Comparison of ENCODE assay signal across 15 mouse cellular contexts in the genomic region with DNA sequence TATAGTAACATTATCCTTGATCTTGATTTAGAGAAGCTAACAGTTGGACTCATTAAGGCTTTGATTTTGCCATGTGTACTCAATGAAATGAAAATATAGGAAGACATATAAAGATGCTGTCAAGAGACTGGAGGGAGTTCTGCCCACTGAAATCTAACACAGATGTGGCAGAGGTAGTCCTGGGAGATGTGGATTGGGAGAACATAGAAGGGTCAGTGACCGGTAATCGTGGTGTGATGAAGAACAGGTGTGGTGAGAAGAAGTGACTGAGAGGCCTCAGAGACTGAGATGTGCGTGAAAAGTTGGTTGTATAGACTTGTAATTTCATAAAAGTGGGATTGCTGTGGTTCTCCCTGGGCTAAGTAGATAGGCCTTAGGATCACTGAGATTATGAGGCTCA.
"Had no signal": no experiment of that assay in that cellular context is flagged by ENCODE, and none has a peak within 500 bp of the region (broad histone marks: within the 10 kb centered on the region; RNA-seq: fewer than 3 reads in every experiment).

No protein-coding gene starts in this region.

- H3K4me1 ChIP-seq: liver, embryonic 13.5 days; midbrain, embryonic 12.5 days; midbrain, embryonic 15.5 days; neural tube, embryonic 12.5 days; stomach, embryonic 15.5 days had no signal

- ATAC-seq: midbrain, embryonic 15.5 days had no signal

- H3K27ac ChIP-seq: kidney, postnatal 0 days; liver, embryonic 13.5 days; macrophage; midbrain, embryonic 12.5 days; midbrain, embryonic 15.5 days; neural tube, embryonic 12.5 days; stomach, embryonic 15.5 days had no signal

- H3K9ac ChIP-seq: liver, embryonic 13.5 days; midbrain, embryonic 12.5 days; midbrain, embryonic 15.5 days; neural tube, embryonic 12.5 days; stomach, embryonic 15.5 days had no signal

- H3K36me3 ChIP-seq: liver, embryonic 13.5 days; midbrain, embryonic 12.5 days; midbrain, embryonic 15.5 days; neural tube, embryonic 12.5 days; stomach, embryonic 15.5 days had no signal

- DNase-seq: kidney, adult 2 months; kidney, postnatal 36 days; left cerebral cortex, postnatal 4 days; liver, embryonic 13.5 days; lung, adult 2 months; retina, postnatal 1 day; right cerebral cortex, postnatal 25 days; spleen, adult 18-20 months; thymus, postnatal 25 days had no signal

- H3K4me3 ChIP-seq: liver, embryonic 13.5 days; midbrain, embryonic 12.5 days; midbrain, embryonic 15.5 days; neural tube, embryonic 12.5 days; stomach, embryonic 15.5 days had no signal

- H3K4me2 ChIP-seq: liver, embryonic 13.5 days; midbrain, embryonic 12.5 days; midbrain, embryonic 15.5 days; neural tube, embryonic 12.5 days; stomach, embryonic 15.5 days had no signal

- H3K9me3 ChIP-seq: liver, embryonic 13.5 days; midbrain, embryonic 12.5 days; midbrain, embryonic 15.5 days; neural tube, embryonic 12.5 days; stomach, embryonic 15.5 days had no signal

- H3K27me3 ChIP-seq: liver, embryonic 13.5 days; midbrain, embryonic 12.5 days; midbrain, embryonic 15.5 days; neural tube, embryonic 12.5 days; stomach, embryonic 15.5 days had no signal
